Mouse (Mus musculus) ES-Bruce4 (cell line): ENCODE measurements at regions not wholly inside any gene's neighbourhood (a gene's known extent, or its start where the extent isn't known, plus 50 kb on each side); places are given as distances from the start of the nearest gene placed in this dataset.

Experiments used
- CTCF ChIP-seq: IDR thresholded peaks from one replicate; pipeline ENCODE4 v1.8.1; 2011; ENCODE audit warnings: low read depth, low read length
- EP300 ChIP-seq: IDR thresholded peaks from 2 replicates; pipeline ENCODE4 v1.6.1; 2011; ENCODE audit warnings: low read depth, low read length; ENCODE audit not compliant: insufficient read depth
- POLR2A ChIP-seq: IDR thresholded peaks from one replicate; pipeline ENCODE4 v1.8.1; 2011; ENCODE audit warnings: low read length; ENCODE audit not compliant: insufficient read depth

GRCm38 (mm10) chr3:99046190-99046589 lies 94.7 kb upstream of the Wars2 start:
- TF ChIP-seq POLR2A (no peak), EP300 (no peak), CTCF (no peak)
